Mouse (Mus musculus) hindbrain, postnatal 0 days (tissue): Measurements from ENCODE around the gene Cfl1. TPM values are rescaled to one million over a fixed set of nuclear protein-coding genes. Genes with fewer than 3 reads are reported as not detected.

Source experiments
- ATAC-seq: fragments of 200-750 bp; cut with Nextera tagmentation; 2 replicates; pipeline ENCODE4 v1.8.0; 2017; ENCODE audit warnings: mild to moderate bottlenecking, moderate TSS enrichment, moderate library complexity
- DNase-seq: peaks from one replicate; pipeline ENCODE4 v3.0.0-alpha.2; 2015; ENCODE audit warnings: low spot score
- H3K27ac ChIP-seq: fragments of 300-500 bp; sonication (generic); 2 replicates; pipeline ENCODE4 v1.5.1; 2014; ENCODE audit warnings: mild to moderate bottlenecking
- H3K27me3 ChIP-seq: fragments of 300-500 bp; sonication (generic); 2 replicates; pipeline ENCODE4 v1.6.1; 2014; ENCODE audit warnings: low read length, mixed read lengths; ENCODE audit not compliant: insufficient read depth
- H3K36me3 ChIP-seq: fragments of 300-500 bp; sonication (generic); 2 replicates; pipeline ENCODE4 v1.6.1; 2014; ENCODE audit warnings: low read length, mixed read lengths; ENCODE audit not compliant: insufficient read depth
- H3K4me1 ChIP-seq: fragments of 300-500 bp; sonication (generic); 2 replicates; pipeline ENCODE4 v1.6.1; 2014; ENCODE audit warnings: antibody characterized with exemption, low read length, mixed read lengths; ENCODE audit not compliant: insufficient read depth
- H3K4me2 ChIP-seq: fragments of 300-500 bp; sonication (generic); 2 replicates; pipeline ENCODE4 v1.6.1; 2014; ENCODE audit warnings: low read depth, mild to moderate bottlenecking, low read length, moderate library complexity, mixed read lengths
- H3K4me3 ChIP-seq: fragments of 300-500 bp; sonication (generic); 2 replicates; pipeline ENCODE4 v1.5.1; 2014; ENCODE audit warnings: low read length
- H3K9ac ChIP-seq: fragments of 300-500 bp; sonication (generic); replicated peaks from 2 replicates; pipeline ENCODE4 v1.6.1; 2014; ENCODE audit warnings: mild to moderate bottlenecking, low read length, moderate library complexity, mixed read lengths
- H3K9me3 ChIP-seq: fragments of 300-500 bp; sonication (generic); 2 replicates; pipeline ENCODE4 v1.6.1; 2016; ENCODE audit warnings: low read length, mixed read lengths
- CTCF ChIP-seq: IDR thresholded peaks from 2 replicates; pipeline ENCODE4 v1.5.1; 2016; ENCODE audit warnings: antibody characterized with exemption, control low read depth, low read depth
- WGBS: fragments of 180-500 bp; shearing (Covaris S2); extraction: QIAGEN DNeasy Blood & Tissue Kit; methylation state at CpG from one replicate; pipeline ENCODE4 v1.1.7; 2014; 5-methylcytosine and 5-hydroxymethylcytosine counted together
- polyA plus RNA-seq: library from polyadenylated mRNA; unstranded; fragments of >200 nt; fragmentation: Nextera tagmentation; extraction: Ambion mirVana; gene quantifications from 2 replicates; pipeline ENCODE4 v1.2.1, GENCODE M21; 2015
- total RNA-seq: library from RNA; depleted of rRNA; stranded (reverse); fragments of >200 nt; gene quantifications from 2 replicates; pipeline ENCODE4 v1.2.3, GENCODE M21; 2014

The Cfl1 gene
- total and polyA plus RNA-seq, 2 experiments from 2014 or later, result 1,468 to 3,214 TPM

- Histone ChIP-seq H3K4me2 (peak overlapping the region; percentile 80), H3K9ac (peak overlapping the region; percentile 70), H3K9me3 (no peaks in the 10 kb centered on the region), H3K27me3 (no peaks in the 10 kb centered on the region), H3K4me3 (peak overlapping the region; percentile 53), H3K4me1 (peaks cover 16% of the 10 kb centered on the region), H3K27ac (peak overlapping the region; percentile 27; the same call in 1 of the 2 replicates), H3K36me3 (no peaks in the 10 kb centered on the region)
- 47% methylated on average over 15 of the region's 15 CpGs for WGBS
- no peak for TF ChIP-seq CTCF
- ATAC-seq, result no peak
- no peak for DNase-seq
Observed at GRCm38 (mm10) chr19:5511074-5511632, 20.9 kb downstream of the Cfl1 start.

- ATAC-seq (no peak), DNase-seq (peak; percentile 39)
- H3K27me3 ChIP-seq, result no peaks in the 10 kb centered on the region
Observed at GRCm38 (mm10) chr19:5512091-5513004, 22.1 kb downstream of the Cfl1 start.

GRCm38 (mm10) chr19:5513005-5513349 lies 22.7 kb downstream of the Cfl1 start:
- H3K36me3 ChIP-seq, result no peaks in the 10 kb centered on the region

More at GRCm38 (mm10) chr19:5512091-5513004, 22.1 kb downstream of the Cfl1 start:
- no peak overlapping the region for H3K9ac ChIP-seq
- peaks cover 16% of the 10 kb centered on the region for H3K4me1 ChIP-seq
- peak overlapping the region; percentile 23 for H3K4me2 ChIP-seq
- no peak overlapping the region for H3K4me3 ChIP-seq
- TF ChIP-seq CTCF, result no peak
- no peak overlapping the region for H3K27ac ChIP-seq
- H3K36me3 ChIP-seq, result no peaks in the 10 kb centered on the region
- H3K9me3 ChIP-seq, result no peaks in the 10 kb centered on the region
- WGBS, result 77% methylated on average over 12 of the region's 12 CpGs

GRCm38 (mm10) chr19:5515840-5516777 lies 25.9 kb downstream of the Cfl1 start:
- ATAC-seq, result no peak
- Histone ChIP-seq H3K4me3 (no peak overlapping the region), H3K4me1 (0 out of 2 replicates have a peak, but pooled peaks cover 5% of the 10 kb centered on the region), H3K9ac (no peak overlapping the region), H3K27ac (no peak overlapping the region), H3K4me2 (no peak overlapping the region), H3K27me3 (no peaks in the 10 kb centered on the region), H3K9me3 (no peaks in the 10 kb centered on the region), H3K36me3 (no peaks in the 10 kb centered on the region)
- TF ChIP-seq CTCF, result no peak; the same call in 1 of the 2 replicates
- DNase-seq, result no peak
- WGBS, result 53% methylated on average over 7 of the region's 7 CpGs

More at GRCm38 (mm10) chr19:5513005-5513349, 22.7 kb downstream of the Cfl1 start:
- no peak overlapping the region for H3K4me2 ChIP-seq
- no peak for DNase-seq
- peaks cover 16% of the 10 kb centered on the region for H3K4me1 ChIP-seq
- TF ChIP-seq CTCF, result no peak
- WGBS, result 86% methylated on average over 3 of the region's 3 CpGs
- no peak overlapping the region for H3K4me3 ChIP-seq
- no peaks in the 10 kb centered on the region for H3K27me3 ChIP-seq
- H3K9me3 ChIP-seq, result no peaks in the 10 kb centered on the region
- H3K9ac ChIP-seq, result no peak overlapping the region
- no peak overlapping the region for H3K27ac ChIP-seq
- ATAC-seq, result no peak

GRCm38 (mm10) chr19:5516906-5517505 lies 26.8 kb downstream of the Cfl1 start:
- Histone ChIP-seq H3K9me3 (no peaks in the 10 kb centered on the region), H3K9ac (no peak overlapping the region), H3K4me2 (no peak overlapping the region), H3K4me3 (no peak overlapping the region), H3K27ac (no peak overlapping the region), H3K4me1 (0 out of 2 replicates have a peak, but pooled peaks cover 5% of the 10 kb centered on the region), H3K27me3 (no peaks in the 10 kb centered on the region), H3K36me3 (no peaks in the 10 kb centered on the region)
- WGBS, result 78% methylated on average over 8 of the region's 8 CpGs
- no peak for DNase-seq
- no peak for ATAC-seq
- no peak for TF ChIP-seq CTCF

- 91% methylated on average over 3 of the region's 3 CpGs for WGBS
- Histone ChIP-seq H3K9me3 (no peaks in the 10 kb centered on the region), H3K9ac (no peak overlapping the region), H3K27me3 (no peaks in the 10 kb centered on the region), H3K4me2 (no peak overlapping the region), H3K4me1 (no peaks in the 10 kb centered on the region), H3K4me3 (no peak overlapping the region), H3K27ac (no peak overlapping the region), H3K36me3 (no peaks in the 10 kb centered on the region)
- no peak for TF ChIP-seq CTCF
- DNase-seq (no peak), ATAC-seq (no peak)
Observed at GRCm38 (mm10) chr19:5518721-5519120, 28.5 kb downstream of the Cfl1 start.
